Mouse (Mus musculus): ENCODE measurements around the gene Pdyn. TPM values are rescaled to one million over a fixed set of nuclear protein-coding genes. Genes with fewer than 3 reads are reported as not detected.
A peak's percentile ranks its signal among the peaks of the same experiment; 100 is the strongest.

Pdyn gene
- polyA plus RNA-seq, 1 experiment from 2014 or later: not detected

DNA sequence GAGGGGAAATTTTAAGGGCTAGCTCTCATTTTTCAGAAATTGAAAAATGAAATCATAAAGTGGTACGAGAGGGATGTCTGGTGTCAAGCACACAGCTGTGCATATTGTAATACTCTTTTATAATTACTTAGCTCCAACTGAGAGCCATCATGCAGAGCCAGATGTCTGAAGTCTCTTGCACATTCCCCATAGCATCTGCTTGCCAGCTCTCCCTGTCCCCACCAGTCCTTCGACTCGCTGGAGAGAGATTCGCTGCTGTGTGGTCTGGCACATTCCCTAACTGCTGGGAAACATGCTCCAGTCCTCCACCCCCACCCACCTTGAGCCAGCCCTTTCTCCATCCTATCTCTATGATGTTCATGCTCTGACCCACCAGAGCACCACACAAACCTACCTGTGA, 15.6 kb downstream of the Pdyn start:
- Histone ChIP-seq H3K27ac (no peak overlapping the region), H3K9me3 (replicated peaks) (no peaks in the 10 kb centered on the region), H3K27me3 (ENCODE audit: low read depth, poor library complexity, severe bottlenecking) (no peaks in the 10 kb centered on the region), H3K4me3 (no peak overlapping the region), H3K36me3 (no peaks in the 10 kb centered on the region), H3K4me1 (peaks cover 7% of the 10 kb centered on the region)
- DNase-seq (ENCODE audit: low spot score): no peak
- WGBS: 80% methylated on average over 4 of the region's 4 CpGs

- 88% methylated on average over 3 of the region's 3 CpGs for WGBS
- no peaks in the 10 kb centered on the region for H3K36me3 ChIP-seq
- DNase-seq (ENCODE audit: low spot score): no peak
- no peak overlapping the region for H3K27ac ChIP-seq
- H3K27me3 ChIP-seq (ENCODE audit: low read depth, poor library complexity, severe bottlenecking): no peaks in the 10 kb centered on the region
- peaks cover 13% of the 10 kb centered on the region for H3K4me1 ChIP-seq
- H3K4me3 ChIP-seq: no peak overlapping the region
- no peaks in the 10 kb centered on the region for H3K9me3 ChIP-seq (replicated peaks)
Measured at GRCm38 (mm10) chr2:129680236-129680635, 19.4 kb downstream of the Pdyn start.

GRCm38 (mm10) chr2:129679066-129679465, 20.6 kb downstream of the Pdyn start:
- Histone ChIP-seq H3K27ac (no peak overlapping the region), H3K27me3 (ENCODE audit: low read depth, poor library complexity, severe bottlenecking) (no peaks in the 10 kb centered on the region), H3K4me1 (peaks cover 13% of the 10 kb centered on the region), H3K36me3 (no peaks in the 10 kb centered on the region), H3K9me3 (replicated peaks) (no peaks in the 10 kb centered on the region), H3K4me3 (no peak overlapping the region)
- no peak for DNase-seq (ENCODE audit: low spot score)
- 89% methylated on average over 5 of the region's 5 CpGs for whole genome bisulfite sequencing

DNA sequence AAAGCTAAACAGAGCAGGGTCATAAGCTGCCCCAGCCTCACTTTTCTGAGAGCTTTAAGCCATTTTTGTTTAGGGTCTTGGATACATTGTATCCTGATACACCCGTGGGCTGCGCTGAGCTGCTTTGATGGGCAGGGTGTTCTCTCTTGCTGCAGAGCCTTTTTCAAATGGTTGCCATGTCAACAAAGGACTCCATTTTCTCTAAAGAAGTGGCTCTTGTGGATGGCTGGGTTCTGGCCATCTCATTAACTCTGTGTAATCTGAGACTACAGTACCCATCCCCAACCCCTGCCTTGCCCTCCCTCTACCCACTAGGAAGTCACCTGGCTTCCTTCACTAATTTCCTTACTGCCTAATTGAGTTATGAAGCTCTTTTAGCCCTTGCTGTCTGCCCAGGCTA, 22.0 kb downstream of the Pdyn start:
- no peak for DNase-seq (ENCODE audit: low spot score)
- H3K4me1 ChIP-seq: peaks cover 13% of the 10 kb centered on the region
- H3K27ac ChIP-seq: no peak overlapping the region
- WGBS: 71% methylated on average over 2 of the region's 2 CpGs
- no peaks in the 10 kb centered on the region for H3K27me3 ChIP-seq (ENCODE audit: low read depth, poor library complexity, severe bottlenecking)
- H3K9me3 ChIP-seq (replicated peaks): no peaks in the 10 kb centered on the region
- H3K4me3 ChIP-seq: no peak overlapping the region
- no peaks in the 10 kb centered on the region for H3K36me3 ChIP-seq

DNA sequence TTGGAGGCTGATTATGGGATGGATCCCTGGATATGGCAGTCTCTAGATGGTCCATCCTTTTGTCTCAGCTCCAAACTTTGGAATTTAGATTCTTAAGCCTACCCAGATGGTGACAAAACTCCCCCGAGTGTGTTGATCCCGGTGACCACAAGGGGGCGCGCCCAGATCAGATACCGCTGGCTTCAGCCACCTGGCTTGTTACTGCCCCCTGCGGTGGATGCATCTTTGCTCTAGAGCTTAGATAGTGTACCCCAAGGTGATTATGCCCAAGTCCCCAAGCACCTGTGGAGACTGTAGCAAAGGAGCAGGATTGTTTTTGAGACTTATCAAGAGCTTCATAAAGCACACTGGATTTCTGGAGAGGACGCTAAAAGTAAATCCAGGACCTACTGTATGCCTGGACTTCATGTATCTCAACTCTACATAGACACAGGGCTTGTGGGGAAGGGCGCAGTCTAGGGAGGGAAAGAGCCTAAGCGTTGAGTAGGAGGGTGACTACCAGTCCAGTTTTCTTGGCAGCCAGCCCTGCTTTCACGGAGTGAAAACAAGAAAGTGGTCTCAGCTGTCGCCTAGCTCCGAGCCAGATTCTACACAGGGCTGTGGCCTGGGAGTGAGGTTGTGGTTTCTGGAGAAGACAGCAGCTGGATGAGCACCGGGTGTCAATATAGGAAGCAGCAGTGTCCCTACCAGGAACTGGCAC, 24.6 kb downstream of the Pdyn start:
- Histone ChIP-seq H3K27me3 (ENCODE audit: low read depth, poor library complexity, severe bottlenecking) (no peaks in the 10 kb centered on the region), H3K4me3 (no peak overlapping the region), H3K9me3 (replicated peaks) (no peaks in the 10 kb centered on the region), H3K27ac (no peak overlapping the region), H3K4me1 (peaks cover 13% of the 10 kb centered on the region), H3K36me3 (no peaks in the 10 kb centered on the region)
- WGBS: 35% methylated on average over 13 of the region's 13 CpGs
- DNase-seq (ENCODE audit: low spot score): peak; percentile 89

DNA sequence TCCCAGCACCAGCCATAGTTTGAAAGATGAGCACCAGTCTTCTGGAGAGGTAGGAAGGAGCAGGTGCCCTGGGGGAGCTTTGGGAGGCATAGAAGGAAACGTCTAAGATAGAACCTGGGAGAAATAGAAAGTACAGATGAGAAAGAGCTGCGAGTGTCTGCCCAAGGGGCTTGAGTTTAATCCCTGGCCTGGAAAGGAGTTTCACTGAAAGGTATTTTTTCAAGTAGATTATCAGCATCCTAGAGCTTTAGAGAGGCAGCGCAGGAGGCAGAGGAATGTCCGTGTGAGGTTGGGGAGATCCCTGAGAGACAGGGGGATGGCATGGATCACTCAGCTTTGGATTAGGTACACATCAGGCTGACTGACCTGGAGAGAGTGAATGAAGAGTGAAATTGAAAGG, 27.7 kb downstream of the Pdyn start:
- DNase-seq (ENCODE audit: low spot score): no peak
- no peaks in the 10 kb centered on the region for H3K9me3 ChIP-seq (replicated peaks)
- WGBS: 79% methylated on average over 4 of the region's 4 CpGs
- no peaks in the 10 kb centered on the region for H3K27me3 ChIP-seq (ENCODE audit: low read depth, poor library complexity, severe bottlenecking)
- H3K4me1 ChIP-seq: no peaks in the 10 kb centered on the region
- H3K4me3 ChIP-seq: no peak overlapping the region
- no peaks in the 10 kb centered on the region for H3K36me3 ChIP-seq
- H3K27ac ChIP-seq: no peak overlapping the region

DNA sequence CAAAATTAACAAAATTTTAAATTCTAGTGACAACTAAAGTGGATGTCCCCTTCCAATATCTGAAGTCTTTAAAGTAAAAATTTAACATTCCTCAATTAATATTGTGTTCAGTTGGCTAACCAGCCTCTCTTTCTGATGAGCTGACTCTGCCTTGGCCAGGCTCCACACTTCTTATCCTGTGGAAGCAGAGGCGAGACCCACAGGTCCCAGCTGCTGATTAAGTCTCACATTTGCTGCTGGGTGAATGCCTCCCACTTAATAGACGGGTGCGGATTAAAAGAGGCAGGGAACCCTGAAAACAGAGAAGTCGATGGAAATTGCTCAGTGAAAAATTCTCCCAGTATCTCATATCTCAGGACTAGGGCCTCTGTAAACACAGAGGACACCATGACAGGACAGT, 37.2 kb downstream of the Pdyn start:
- H3K4me3 ChIP-seq: no peak overlapping the region
- no peak overlapping the region for H3K27ac ChIP-seq
- H3K4me1 ChIP-seq: no peaks in the 10 kb centered on the region
- no peak for DNase-seq (ENCODE audit: low spot score)
- WGBS: 87% methylated on average over 4 of the region's 4 CpGs
- H3K27me3 ChIP-seq (ENCODE audit: low read depth, poor library complexity, severe bottlenecking): no peaks in the 10 kb centered on the region
- no peaks in the 10 kb centered on the region for H3K9me3 ChIP-seq (replicated peaks)
- H3K36me3 ChIP-seq: no peaks in the 10 kb centered on the region

DNA sequence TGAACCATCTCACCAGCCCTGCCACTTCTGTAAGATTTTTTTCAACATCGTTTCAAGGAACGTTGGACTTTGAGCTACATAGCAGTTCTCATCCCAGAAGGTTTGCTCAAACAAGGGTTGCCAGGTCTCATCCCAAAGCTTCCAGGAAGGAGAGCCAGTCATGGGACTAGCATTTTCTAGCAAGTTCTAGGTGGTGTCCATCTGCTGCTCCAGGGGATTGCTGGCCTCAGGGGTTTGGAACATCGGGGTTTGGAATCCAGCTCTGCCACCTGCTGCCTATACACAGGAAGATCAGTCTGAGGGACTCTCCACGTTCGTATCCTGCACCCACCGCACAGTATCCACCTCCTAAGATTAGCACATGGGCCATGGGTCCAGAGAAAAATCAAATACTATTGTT, 39.6 kb downstream of the Pdyn start:
- no peak overlapping the region for H3K27ac ChIP-seq
- H3K36me3 ChIP-seq: no peaks in the 10 kb centered on the region
- no peak overlapping the region for H3K4me3 ChIP-seq
- no peaks in the 10 kb centered on the region for H3K4me1 ChIP-seq
- 67% methylated on average over 6 of the region's 6 CpGs for WGBS
- no peaks in the 10 kb centered on the region for H3K9me3 ChIP-seq (replicated peaks)
- no peaks in the 10 kb centered on the region for H3K27me3 ChIP-seq (ENCODE audit: low read depth, poor library complexity, severe bottlenecking)
- no peak for DNase-seq (ENCODE audit: low spot score)

- WGBS: 92% methylated on average over 4 of the region's 4 CpGs
Measured at GRCm38 (mm10) chr2:129658796-129659195, 40.8 kb downstream of the Pdyn start.

DNA sequence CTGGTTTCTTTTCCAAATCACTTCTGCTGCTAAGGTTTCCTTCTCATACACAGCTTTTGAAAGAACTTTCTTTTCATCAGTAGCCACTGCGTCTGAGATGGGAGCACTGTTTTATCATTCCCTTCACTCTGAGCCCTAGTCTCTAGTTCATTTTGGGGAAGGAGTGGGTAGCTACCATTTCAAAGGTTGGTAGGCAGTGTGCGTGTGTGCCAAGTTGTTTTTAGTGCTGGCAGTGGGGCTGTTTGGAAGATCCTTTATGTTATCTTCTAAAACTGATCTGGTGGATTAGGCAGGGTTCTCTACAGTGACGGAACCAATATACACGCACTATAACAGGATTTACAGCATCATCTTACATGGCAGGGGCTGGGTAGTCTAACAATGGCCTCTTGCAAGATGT, 44.6 kb downstream of the Pdyn start:
- no peaks in the 10 kb centered on the region for H3K27me3 ChIP-seq (ENCODE audit: low read depth, poor library complexity, severe bottlenecking)
- 89% methylated on average over 4 of the region's 4 CpGs for WGBS
- no peak for DNase-seq (ENCODE audit: low spot score)
- H3K36me3 ChIP-seq: no peaks in the 10 kb centered on the region
- H3K4me1 ChIP-seq: no peaks in the 10 kb centered on the region; the same call in 1 of the 2 replicates
- no peak overlapping the region for H3K27ac ChIP-seq
- no peaks in the 10 kb centered on the region for H3K9me3 ChIP-seq (replicated peaks)
- no peak overlapping the region for H3K4me3 ChIP-seq

More at GRCm38 (mm10) chr2:129658796-129659195, 40.8 kb downstream of the Pdyn start:
- no peak for DNase-seq (ENCODE audit: low spot score)
- Histone ChIP-seq H3K4me1 (no peaks in the 10 kb centered on the region), H3K36me3 (no peaks in the 10 kb centered on the region), H3K9me3 (replicated peaks) (no peaks in the 10 kb centered on the region), H3K27me3 (ENCODE audit: low read depth, poor library complexity, severe bottlenecking) (no peaks in the 10 kb centered on the region), H3K4me3 (no peak overlapping the region), H3K27ac (no peak overlapping the region)

DNA sequence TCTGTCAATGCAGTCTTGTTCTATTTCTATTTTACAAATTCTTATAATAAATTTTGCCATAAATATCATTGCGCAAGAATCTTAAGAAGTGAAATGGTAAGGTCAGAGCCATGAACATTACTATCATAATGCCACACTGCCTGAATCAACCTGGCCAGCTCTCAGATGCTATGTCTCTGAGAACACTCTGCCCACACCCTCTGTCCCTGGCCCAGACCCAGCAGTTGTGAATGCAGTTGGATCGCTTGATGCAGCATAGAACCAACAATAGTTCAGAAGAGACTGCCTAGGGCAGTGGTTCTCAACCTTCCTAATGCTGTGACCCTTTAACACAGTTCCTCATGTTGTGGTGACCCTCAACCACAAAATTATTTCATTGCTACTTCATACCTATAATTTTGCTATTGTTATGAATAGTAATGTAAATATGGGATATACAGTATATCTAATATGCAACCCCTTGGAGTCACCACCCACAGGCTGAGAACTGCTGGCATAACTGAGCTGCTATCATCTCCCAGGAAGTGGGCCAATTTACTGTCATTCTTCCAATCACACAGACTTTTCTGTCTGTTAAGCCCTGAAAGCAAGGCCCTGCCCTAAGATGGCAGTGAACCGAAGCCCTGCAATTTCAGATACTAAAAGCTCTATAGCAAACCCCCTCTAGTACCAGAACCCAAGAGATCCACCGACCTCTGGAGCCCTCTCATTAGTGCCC, 45.3 kb downstream of the Pdyn start:
- DNase-seq (ENCODE audit: low spot score): no peak
- H3K4me1 ChIP-seq: no peaks in the 10 kb centered on the region; the same call in 1 of the 2 replicates
- no peaks in the 10 kb centered on the region for H3K36me3 ChIP-seq
- H3K9me3 ChIP-seq (replicated peaks): no peaks in the 10 kb centered on the region
- no peak overlapping the region for H3K4me3 ChIP-seq
- 91% methylated on average over 4 of the region's 4 CpGs for WGBS
- H3K27me3 ChIP-seq (ENCODE audit: low read depth, poor library complexity, severe bottlenecking): no peaks in the 10 kb centered on the region
- H3K27ac ChIP-seq: no peak overlapping the region

GRCm38 (mm10) chr2:129653632-129654031, 46.0 kb downstream of the Pdyn start:
- H3K4me1 ChIP-seq: no peaks in the 10 kb centered on the region; the same call in 1 of the 2 replicates
- H3K36me3 ChIP-seq: no peaks in the 10 kb centered on the region
- H3K9me3 ChIP-seq (replicated peaks): no peaks in the 10 kb centered on the region
- H3K27ac ChIP-seq: no peak overlapping the region
- H3K27me3 ChIP-seq (ENCODE audit: low read depth, poor library complexity, severe bottlenecking): no peaks in the 10 kb centered on the region
- no peak for DNase-seq (ENCODE audit: low spot score)
- 91% methylated on average over 2 of the region's 2 CpGs for WGBS
- no peak overlapping the region for H3K4me3 ChIP-seq

GRCm38 (mm10) chr2:129652616-129653015, 47.0 kb downstream of the Pdyn start:
- no peaks in the 10 kb centered on the region; the same call in 1 of the 2 replicates for H3K4me1 ChIP-seq
- no peak overlapping the region for H3K4me3 ChIP-seq
- no peaks in the 10 kb centered on the region for H3K27me3 ChIP-seq (ENCODE audit: low read depth, poor library complexity, severe bottlenecking)
- H3K36me3 ChIP-seq: no peaks in the 10 kb centered on the region
- 65% methylated on average over 4 of the region's 4 CpGs for WGBS
- H3K9me3 ChIP-seq (replicated peaks): no peaks in the 10 kb centered on the region
- H3K27ac ChIP-seq: no peak overlapping the region
- DNase-seq (ENCODE audit: low spot score): no peak

Measured in limb, embryonic 10.5 days (tissue).